Mouse (Mus musculus) retina, adult 2 months (tissue): ENCODE measurements around the gene Zdhhc4.
A peak's percentile ranks its signal among the peaks of the same experiment; 100 is the strongest.

Experiments used
- DNase-seq: peaks from one replicate; pipeline ENCODE4 v3.0.0-alpha.2; 2012; ENCODE audit warnings: low read depth, low spot score

Gene Zdhhc4

DNA sequence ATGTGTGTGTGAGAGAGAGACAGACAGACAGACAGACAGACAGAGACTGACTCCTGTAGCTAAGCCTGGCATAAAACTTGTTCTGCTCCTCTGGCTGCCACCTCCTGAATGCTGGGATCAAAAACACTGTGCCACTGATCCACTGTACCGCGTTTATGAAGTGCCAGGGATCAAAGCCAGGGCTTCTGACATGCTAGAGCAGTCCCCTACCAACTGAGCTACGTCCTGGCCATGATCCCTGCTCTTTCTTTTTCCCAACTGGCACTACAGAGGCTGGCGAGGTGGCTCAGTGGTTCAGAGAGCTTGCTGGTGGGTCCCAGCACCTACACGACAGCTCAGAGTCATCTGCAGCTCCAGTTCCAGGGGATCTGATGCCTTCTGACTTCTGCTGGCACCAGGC is 53.3 kb downstream of the Zdhhc4 start:
- no peak for DNase-seq

DNA sequence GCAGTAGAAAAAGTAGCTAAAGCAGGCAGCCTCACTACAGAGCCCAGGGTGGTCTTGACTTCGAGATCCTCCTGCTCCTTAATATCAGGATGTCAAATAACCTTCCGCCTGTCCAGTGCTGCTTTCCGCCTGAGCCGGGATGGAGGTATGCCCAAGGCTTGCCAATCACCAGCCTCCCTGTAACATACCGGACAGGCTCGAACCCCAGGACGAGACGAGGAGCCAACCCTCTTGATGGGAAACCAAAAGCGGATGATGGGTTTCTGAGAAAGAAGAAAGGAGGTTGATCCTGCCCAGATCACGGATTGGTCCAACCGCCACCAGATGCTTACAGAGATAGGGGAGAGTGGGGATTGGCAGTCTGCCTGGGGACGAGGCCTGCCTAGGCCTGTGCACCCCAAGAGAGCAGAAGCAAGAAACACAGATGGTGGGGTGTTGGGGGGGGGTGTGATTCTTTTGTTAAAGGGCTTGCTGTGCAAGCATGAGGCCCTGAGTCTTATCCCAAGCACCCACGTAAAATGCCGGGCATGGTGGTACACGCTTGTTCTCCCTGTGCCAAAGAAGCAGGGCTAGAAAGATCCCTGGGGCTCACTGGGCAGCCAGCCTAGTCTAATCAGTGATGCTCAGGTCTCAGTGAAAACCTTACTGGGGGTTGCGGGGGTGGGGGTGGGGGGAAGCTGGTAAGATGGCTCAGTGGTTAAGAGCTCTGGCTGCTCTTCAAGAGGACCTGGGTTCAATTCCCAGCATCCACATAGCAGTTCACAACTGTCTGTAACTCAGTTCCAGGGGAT is 56.3 kb downstream of the Zdhhc4 start:
- no peak for DNase-seq

DNA sequence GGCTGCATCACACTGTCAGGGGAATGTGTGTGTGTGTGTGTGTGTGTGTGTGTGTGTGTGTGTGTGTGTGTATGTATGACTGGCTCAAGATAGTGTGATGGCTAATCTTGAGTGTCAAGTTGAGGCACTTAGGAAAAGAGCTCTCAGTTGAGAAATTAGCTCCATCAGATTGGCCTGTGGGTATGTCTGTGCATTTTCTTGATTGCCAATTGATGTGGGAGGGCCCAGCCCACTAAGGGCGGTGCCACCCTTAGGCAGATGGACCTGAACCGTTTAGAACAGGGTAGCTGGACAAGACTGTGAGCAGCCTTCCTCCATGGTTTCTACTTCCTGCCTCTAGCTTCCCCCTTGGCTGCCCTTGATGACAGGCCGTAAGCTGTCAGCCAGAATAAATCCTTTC is 56.9 kb downstream of the Zdhhc4 start:
- no peak for DNase-seq

- DNase-seq = no peak
Measured at GRCm38 (mm10) chr5:143271642-143272041, 57.4 kb downstream of the Zdhhc4 start.

DNA sequence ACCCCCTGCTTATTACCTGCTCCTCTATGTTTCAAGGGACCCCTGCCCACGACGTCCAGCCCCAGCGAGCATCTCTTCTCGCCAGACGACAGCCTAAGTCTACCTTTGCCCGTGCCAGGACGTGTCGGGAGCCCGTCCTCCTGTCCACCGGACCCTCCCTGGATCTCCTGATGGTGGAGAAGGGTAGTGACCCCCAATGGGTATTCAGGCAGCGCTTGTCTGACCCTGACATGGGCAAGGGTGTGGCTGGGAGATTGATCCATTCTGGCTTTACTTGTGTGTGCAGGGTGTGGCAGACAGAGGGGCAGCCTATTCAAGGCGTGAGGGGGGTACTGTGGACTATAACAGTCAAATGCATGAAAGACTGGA is 58.9 kb downstream of the Zdhhc4 start:
- DNase-seq = no peak

DNA sequence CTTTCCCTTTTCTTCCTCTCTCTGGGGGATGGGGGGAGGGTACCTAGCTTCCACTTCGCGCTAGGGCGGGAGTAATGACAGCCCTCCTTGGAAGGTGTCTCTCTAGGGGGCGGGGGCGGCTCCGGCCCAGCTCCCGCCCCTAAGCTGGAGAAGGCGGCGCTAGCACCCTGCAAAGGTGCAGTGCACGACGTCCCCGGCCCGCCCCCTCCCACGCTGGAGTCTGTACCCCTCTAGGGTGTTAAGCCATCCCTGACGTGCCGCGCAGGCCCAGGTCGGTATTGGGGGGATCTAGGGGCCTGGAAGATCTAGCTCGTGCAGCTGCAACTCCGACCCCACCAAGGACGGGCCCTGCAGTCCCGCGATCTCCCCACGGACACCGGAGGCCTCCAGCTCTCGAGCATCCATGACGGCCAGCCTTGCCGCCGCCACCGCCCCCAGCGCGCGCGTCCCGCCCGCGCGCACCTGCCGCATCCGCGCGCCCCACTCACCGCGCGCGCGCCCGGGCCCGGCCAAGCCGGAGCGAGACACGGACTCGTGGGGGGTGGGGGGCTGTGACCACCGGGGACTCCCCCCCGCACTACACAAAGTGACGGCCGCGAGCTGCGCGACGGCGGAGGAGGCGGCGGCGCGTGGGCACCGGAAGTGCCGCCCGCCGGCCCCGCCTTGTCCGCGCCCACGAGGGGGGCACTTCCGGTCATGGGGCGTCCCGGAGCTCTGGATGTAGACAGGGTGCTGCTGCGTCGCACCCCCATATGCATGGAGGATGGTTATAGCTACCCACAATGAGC is 59.5 kb downstream of the Zdhhc4 start, which contains the start of gene Zfp316:
Zfp316 (minus strand) TSS at position 660 of the 788 bp plus-strand sequence.
- peak; percentile 68 for DNase-seq

GRCm38 (mm10) chr5:143268985-143269362 is 60.1 kb downstream of the Zdhhc4 start:
- DNase-seq = no peak

DNA sequence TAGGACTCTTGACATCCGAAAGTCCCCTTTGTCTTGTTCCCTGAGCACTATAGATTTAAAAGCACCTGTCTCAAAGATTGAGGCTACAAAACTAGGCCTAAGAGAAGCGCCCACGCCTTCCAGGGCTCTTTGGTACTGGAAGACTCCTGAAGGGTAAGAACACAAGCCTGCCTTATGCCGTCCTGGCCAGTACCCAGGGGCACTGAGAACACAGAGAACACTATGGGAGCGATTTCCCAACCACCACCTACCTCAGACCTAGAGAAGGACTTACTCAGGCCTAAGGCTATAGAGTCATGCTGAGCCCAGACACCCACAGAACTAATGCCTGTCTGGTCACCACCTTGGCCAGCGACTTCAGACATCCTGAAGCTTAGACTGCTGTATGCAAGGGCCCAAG is 62.3 kb downstream of the Zdhhc4 start:
- DNase-seq = no peak
